Mouse (Mus musculus) CH12.LX (cell line): Measurements from ENCODE around the gene Hs1bp3.

ENCODE experiments used
- CHD1 ChIP-seq: IDR thresholded peaks from 2 replicates; pipeline ENCODE4 v1.6.1; 2012; ENCODE audit warnings: low read depth, low read length, improper control_type of control experiment, inconsistent platforms
- CTCF ChIP-seq, 2 experiments: IDR thresholded peaks in 1 of 2; conservative IDR thresholded peaks in 1 of 2; 2 replicates each; pipeline ENCODE4 v1.5.1; 2011 to 2012; ENCODE audit warnings: low read depth in 2 of 2, low read length in 2 of 2, improper control_type of control experiment in 1 of 2, inconsistent platforms in 1 of 2, mild to moderate bottlenecking in 1 of 2, moderate library complexity in 1 of 2
- KAT2A ChIP-seq: IDR thresholded peaks from 2 replicates; pipeline ENCODE4 v1.6.1; 2012; ENCODE audit warnings: low read length, improper control_type of control experiment, inconsistent platforms; ENCODE audit not compliant: insufficient replicate concordance
- MAFK ChIP-seq: IDR thresholded peaks from 2 replicates; pipeline ENCODE4 v1.6.1; 2011; ENCODE audit warnings: low read length, improper control_type of control experiment; ENCODE audit not compliant: insufficient replicate concordance
- MAZ ChIP-seq: IDR thresholded peaks from 2 replicates; pipeline ENCODE4 v1.6.1; 2012; ENCODE audit warnings: low read depth, mild to moderate bottlenecking, inconsistent platforms, low read length, improper control_type of control experiment, moderate library complexity
- MEF2A ChIP-seq: IDR thresholded peaks from 2 replicates; pipeline ENCODE4 v1.6.1; 2014; ENCODE audit warnings: low read depth, mild to moderate bottlenecking, inconsistent platforms, low read length, improper control_type of control experiment, borderline replicate concordance
- MXI1 ChIP-seq: IDR thresholded peaks from 2 replicates; pipeline ENCODE4 v1.6.1; 2011; ENCODE audit warnings: mild to moderate bottlenecking, low read depth, low read length, improper control_type of control experiment
- POLR2A ChIP-seq: IDR thresholded peaks from 2 replicates; pipeline ENCODE4 v1.6.1; 2011; ENCODE audit warnings: low read depth, mild to moderate bottlenecking, improper control_type of control experiment, low read length
- SMC3 ChIP-seq: IDR thresholded peaks from 2 replicates; pipeline ENCODE4 v1.6.1; 2011; ENCODE audit warnings: low read depth, low read length, improper control_type of control experiment
- TCF12 ChIP-seq: IDR thresholded peaks from 2 replicates; pipeline ENCODE4 v1.6.1; 2014; ENCODE audit warnings: low read depth, mild to moderate bottlenecking, inconsistent platforms, low read length, improper control_type of control experiment

GRCm38 (mm10) chr12:8297586-8298214 is 15.5 kb upstream of the Hs1bp3 start:
- TF ChIP-seq POLR2A: no peak
- no peak for TF ChIP-seq CTCF (conservative IDR thresholded peaks at IDR 0.05 in 1 of 2, IDR thresholded peaks at IDR 0.05 in 1 of 2; ENCODE audit: low read depth in 2 of 2, low read length in 2 of 2)
- no peak for TF ChIP-seq SMC3
- no peak for TF ChIP-seq MAZ
- TF ChIP-seq MAFK: no peak
- no peak for TF ChIP-seq CHD1
- no peak for TF ChIP-seq KAT2A
- TF ChIP-seq MXI1: no peak
- no peak for TF ChIP-seq TCF12
- TF ChIP-seq MEF2A: no peak
